Mouse (Mus musculus): Measurements from ENCODE around the gene Gsdma2.

GRCm38 (mm10) chr11:98598851-98599290, 47.7 kb upstream of the Gsdma2 start:
- TF ChIP-seq POLR2A (IDR thresholded peaks at IDR 0.05; ENCODE audit: extremely low read depth, insufficient read depth, low read length) (no peak), CTCF (IDR thresholded peaks at IDR 0.05; ENCODE audit: low read depth, low read length) (no peak)

Data from liver, adult 2 months (tissue).